Mouse (Mus musculus) MN1 (cell line): Measurements from ENCODE around the gene Clec9a.

ENCODE experiments used
- DNase-seq: peaks from one replicate; pipeline ENCODE4 v3.0.0-alpha.2; 2016; ENCODE audit warnings: low spot score

Clec9a gene

GRCm38 (mm10) chr6:129408562-129408961 lies at the start of gene Clec9a:
Gene Clec9a (plus strand): TSS chr6:129408862.
- DNase-seq = no peak

GRCm38 (mm10) chr6:129359515-129359914 lies 49.1 kb upstream of the Clec9a start:
- no peak for DNase-seq

GRCm38 (mm10) chr6:129363942-129364341 lies 44.7 kb upstream of the Clec9a start:
- no peak for DNase-seq

DNA sequence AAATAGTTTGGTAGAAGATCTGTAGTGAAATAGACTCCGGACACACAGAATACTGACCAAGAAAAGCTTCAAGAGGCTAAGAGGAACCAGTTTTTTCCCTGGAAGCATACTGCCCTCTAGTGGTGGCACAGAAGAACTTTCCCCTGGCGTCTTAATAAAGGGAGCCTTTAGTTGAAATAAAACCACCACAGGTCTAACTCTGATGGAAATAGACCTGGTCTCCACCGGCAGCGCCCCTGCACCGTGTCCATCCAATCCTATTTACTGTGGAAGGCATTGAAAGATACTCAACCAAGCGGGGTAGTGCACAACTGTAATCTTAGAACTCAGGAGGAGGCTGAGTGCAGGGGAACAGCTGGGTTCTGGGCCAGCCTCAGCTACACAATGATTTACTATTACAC lies 42.7 kb upstream of the Clec9a start:
- peak; percentile 33 for DNase-seq

GRCm38 (mm10) chr6:129369374-129370132 lies 39.1 kb upstream of the Clec9a start:
- DNase-seq = no peak

GRCm38 (mm10) chr6:129374937-129375471 lies 33.7 kb upstream of the Clec9a start:
- no peak for DNase-seq

DNA sequence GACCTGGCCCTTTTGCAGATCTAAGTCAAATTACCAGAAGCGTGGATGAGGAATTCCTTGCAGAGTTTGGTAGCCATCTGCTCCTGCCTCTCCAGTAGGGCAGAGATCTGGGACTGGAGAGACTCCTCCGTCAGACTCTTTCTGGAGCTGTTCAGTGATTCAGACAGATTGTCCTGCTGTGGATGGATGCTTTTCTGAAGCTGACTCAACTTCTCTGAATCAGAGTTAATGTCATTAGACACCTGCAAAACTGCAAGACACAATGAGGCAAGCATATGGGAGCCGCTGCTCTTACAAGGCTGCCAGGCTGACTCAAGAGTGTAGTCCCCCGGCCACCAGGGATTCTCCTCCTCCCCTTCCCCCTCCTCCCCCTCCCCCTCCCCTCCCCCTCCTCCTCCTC lies 28.2 kb upstream of the Clec9a start:
- no peak for DNase-seq

GRCm38 (mm10) chr6:129381736-129382135 lies 26.9 kb upstream of the Clec9a start:
- no peak for DNase-seq

DNA sequence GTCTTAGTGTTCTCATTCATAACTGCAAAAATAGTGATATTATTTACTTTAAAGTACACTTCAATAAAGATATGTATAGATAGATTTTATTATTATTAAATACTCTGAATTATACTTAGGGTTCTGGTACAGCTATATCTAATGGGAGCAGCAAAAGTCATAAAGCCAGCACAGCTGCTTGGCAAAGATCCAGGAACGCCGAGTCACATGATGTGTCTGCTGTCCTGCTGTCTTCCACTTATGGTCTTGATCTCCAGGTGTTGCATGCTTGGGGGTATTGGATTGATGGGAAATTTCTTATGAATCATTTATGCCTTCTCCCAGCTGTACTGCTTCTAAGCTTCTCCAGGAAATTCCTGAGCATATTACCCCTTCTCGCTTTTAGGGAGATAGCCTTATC lies 25.2 kb upstream of the Clec9a start:
- DNase-seq = no peak

DNA sequence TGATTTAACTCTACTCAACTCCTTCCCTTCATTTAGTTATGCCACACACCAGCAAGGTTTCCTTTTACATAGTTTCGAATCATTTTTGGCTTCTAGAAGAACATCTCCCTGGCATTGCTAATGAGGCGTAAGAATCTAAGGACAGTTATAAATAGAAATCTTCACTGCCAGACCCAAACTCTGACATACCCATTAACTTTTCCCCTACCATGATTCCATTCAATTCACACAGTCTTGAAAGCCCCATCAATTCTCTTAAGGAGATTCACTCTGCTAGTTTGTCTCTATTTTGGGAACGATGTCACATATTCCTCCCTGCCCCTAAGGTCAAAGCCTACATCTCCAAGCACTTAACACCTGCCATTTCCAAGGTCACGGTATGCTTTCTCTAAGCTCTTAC lies 23.7 kb upstream of the Clec9a start:
- no peak for DNase-seq

DNA sequence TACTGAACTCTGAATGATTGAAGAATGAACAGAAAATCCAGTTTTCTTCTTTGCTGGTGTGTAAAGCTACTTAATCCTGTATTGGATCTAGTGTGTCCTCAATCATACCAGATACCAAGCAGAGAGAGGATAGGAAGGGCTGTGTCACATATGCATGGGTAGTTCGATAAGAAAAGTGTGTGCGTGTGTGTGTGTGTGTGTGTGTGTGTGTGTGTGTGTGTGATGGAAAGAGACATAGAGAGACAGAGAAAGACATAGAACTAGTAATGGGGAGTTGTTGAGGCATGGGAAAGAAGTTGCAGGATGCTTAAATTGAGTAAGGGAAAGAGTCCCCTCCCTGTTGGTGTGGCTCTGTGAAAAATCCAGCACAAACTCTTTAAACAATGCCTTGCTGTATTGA lies 22.9 kb upstream of the Clec9a start, which contains the start of gene Clec12b:
Gene Clec12b, minus strand, starts transcription at position 101 of the 400 bp plus-strand sequence.
- DNase-seq = no peak

GRCm38 (mm10) chr6:129393087-129393720 lies 15.5 kb upstream of the Clec9a start:
- DNase-seq = no peak

DNA sequence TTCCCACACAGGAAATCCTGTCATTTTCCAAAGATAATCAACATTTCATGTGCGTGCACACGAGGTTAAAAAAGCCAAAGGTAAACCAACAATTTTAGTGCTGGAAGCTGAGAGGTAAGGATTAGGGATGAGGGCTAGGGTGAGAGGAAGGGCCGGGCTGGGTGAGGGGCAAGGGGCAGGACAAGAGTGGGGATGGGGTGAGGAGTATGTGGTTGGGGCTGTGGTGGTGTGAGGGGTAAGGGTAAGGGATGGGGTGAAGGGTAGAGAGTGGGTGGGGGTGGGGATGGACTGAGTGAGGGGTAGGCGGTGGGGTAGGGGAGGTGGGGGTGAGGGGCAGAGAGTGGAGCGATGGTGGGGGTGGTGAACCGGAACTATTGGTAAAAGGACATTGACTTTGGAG lies 14.9 kb upstream of the Clec9a start:
- no peak for DNase-seq

- DNase-seq = no peak
Observed at GRCm38 (mm10) chr6:129396997-129397396, 11.7 kb upstream of the Clec9a start, which contains the start of gene Clec1b. Gene Clec1b (plus strand): TSS chr6:129397297.

GRCm38 (mm10) chr6:129399945-129400344 lies 8.7 kb upstream of the Clec9a start:
- DNase-seq = no peak

DNA sequence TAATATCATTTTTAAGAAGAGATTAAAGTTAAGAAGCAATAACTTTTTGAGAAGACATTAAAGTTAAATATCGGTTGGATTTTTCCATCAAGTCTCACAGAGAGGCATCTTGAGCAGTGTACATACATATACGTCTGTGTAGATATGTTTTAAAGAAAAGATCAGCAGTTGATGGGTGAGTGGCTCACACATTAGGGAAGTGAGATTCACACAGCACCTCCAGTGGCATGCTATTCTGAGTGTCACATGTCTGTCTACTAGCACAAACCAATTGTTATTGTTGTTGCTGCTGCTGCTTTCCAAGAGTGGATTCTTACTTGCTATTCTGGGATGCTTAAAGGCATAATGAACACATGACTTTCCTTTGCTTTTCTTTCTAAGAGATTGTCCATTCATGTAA lies 6.3 kb upstream of the Clec9a start:
- DNase-seq = no peak

- DNase-seq = no peak
Observed at GRCm38 (mm10) chr6:129403391-129403790, 5.3 kb upstream of the Clec9a start.

- DNase-seq = no peak
Observed at GRCm38 (mm10) chr6:129405999-129406398, 2.7 kb upstream of the Clec9a start.

- DNase-seq = no peak
Observed at GRCm38 (mm10) chr6:129407324-129407723, 1.3 kb upstream of the Clec9a start.

DNA sequence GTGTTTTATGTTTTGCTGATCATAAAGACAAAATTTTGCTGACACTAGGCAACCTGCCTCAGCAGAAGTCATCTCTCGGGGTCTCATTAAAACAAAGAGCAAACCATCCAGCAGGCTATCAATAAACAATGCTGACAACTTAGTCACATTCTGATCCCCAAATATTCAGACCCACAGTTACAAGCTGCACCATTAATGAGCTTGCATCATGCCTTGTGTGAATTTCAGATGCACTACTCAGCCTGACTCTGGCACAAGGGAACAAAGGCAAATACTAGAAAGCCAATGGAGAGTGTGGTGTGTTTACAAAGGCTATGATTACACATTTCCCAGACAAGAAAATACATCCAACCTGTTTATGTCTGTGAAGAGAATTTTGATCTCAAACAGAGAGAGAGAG lies 5.5 kb downstream of the Clec9a start:
- no peak for DNase-seq

DNA sequence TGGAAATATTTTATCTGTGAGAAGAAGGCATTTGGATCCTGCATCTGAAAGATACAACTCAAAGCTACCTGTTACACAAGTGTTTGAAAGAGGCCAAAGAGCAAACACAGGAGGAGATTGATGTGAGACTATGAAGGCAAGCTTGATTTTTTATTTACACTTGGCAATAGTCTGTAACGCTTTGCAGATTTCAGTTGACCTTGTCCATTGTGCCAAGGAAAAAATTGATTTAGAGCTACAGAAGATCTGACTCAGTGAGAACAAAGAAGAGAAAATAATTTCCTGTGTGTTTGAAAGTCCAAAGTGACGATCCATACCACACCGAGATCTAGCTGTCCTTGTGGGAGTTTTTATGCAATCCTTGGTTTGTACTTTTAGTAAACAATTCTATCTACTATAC lies 13.6 kb downstream of the Clec9a start:
- no peak for DNase-seq

DNA sequence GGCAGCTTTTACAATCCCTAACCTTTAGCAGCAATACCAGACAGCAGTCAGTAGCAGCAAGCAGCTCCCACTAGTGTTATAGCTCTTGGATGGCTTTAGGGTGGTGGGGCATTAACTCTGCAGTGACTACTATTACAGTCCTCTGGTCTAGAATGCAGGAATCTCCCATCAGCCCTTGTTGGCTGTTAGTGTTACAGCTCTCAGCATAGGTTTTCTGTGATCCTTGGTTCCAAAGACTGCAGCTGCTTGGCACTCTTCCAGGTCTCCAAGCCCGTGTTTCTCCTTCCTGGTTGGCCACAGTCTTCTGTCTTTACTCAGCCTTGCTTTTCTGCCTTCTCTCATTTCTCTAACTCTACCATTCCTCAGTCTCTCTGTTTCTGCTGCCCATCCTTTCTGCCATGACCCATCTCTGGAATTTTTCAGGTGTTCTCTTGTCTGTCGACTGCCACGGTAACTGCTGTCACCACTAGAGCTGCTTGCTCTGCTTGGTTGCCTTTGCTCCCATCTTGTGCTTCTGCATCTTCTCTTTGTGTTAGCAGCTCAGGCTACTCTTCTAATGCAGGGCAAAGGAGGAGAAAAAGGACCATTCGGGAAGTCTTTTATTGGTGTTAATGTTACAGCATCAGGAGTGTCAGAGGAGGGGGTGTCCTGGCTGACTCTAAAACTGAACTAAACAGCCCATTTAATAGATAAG lies 14.5 kb downstream of the Clec9a start:
- no peak for DNase-seq

DNA sequence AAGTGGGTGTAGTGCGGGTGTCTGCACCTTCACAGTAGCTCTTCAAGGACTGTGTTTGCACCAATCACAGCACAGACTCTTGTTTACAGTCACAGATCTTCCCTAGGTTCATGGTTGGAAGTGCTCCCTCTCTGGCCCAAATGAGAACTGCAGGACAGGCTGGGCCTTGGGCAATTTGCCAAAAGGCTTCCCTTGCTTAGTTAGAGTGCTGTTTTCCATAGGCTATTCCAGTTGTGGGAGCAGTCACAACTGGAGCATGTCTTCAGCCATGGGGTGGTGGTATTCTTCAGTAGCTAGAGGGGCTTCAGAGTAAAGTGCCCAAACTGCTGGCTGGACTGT lies 15.0 kb downstream of the Clec9a start:
- DNase-seq = peak; percentile 7
